Comparison of ENCODE assay signal across 13 mouse cellular contexts in the genomic region with DNA sequence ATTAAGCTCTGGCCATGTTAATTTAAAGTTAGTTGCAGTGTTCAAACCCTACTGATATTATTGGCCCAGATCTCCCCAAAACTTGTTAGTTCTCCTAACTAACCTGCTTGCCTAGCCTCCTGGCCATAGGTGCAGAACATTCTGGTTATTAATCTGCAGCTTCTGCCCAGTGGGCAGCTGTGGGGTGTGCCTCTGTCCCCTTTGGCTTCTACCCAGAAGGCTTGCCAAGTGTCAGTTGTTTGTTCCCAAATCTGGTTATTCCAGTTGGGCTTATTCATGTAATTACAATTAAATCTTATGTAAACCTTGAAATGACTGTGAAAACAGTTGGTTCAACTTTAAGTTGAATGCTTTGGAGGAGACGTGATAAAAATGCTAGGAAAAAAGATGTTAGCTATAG. TPM values are rescaled to one million over a fixed set of nuclear protein-coding genes. Genes with fewer than 3 reads are reported as not detected.
DNase-seq lines count a peak whose midpoint lies in the region; ATAC-seq lines count a peak whose summit lies in the region.
"Had no signal": no experiment of that assay in that cellular context is flagged by ENCODE, and none has a peak within 500 bp of the region (broad histone marks: within the 10 kb centered on the region; RNA-seq: fewer than 3 reads in every experiment).

No protein-coding gene starts in this region.

- no peak overlapping the region for H3K4me3 ChIP-seq in lung, embryonic 16.5 days (ENCODE audit: low read length)
- no peak overlapping the region for H3K4me3 ChIP-seq in neural tube, embryonic 15.5 days (replicated peaks)
- H3K4me3 ChIP-seq: embryonic facial prominence, embryonic 10.5 days; intestine, embryonic 15.5 days had no signal

- no peaks in the 10 kb centered on the region for H3K9me3 ChIP-seq in lung, embryonic 16.5 days (ENCODE audit: control insufficient read depth, low read length)
- H3K9me3 ChIP-seq in neural tube, embryonic 15.5 days (replicated peaks), result no peaks in the 10 kb centered on the region
- H3K9me3 ChIP-seq: embryonic facial prominence, embryonic 10.5 days; intestine, embryonic 15.5 days had no signal

- 40% methylated on average over 1 of the region's 1 CpGs for WGBS in lung, embryonic 16.5 days
- 65% methylated on average over 1 of the region's 1 CpGs for WGBS in neural tube, embryonic 15.5 days

- H3K9ac ChIP-seq in lung, embryonic 16.5 days (ENCODE audit: low read length), result no peak overlapping the region
- H3K9ac ChIP-seq in neural tube, embryonic 15.5 days (replicated peaks), result no peak overlapping the region
- H3K9ac ChIP-seq: intestine, embryonic 15.5 days had no signal

- H3K27ac ChIP-seq in lung, embryonic 16.5 days (ENCODE audit: low read length), result no peak overlapping the region
- H3K27ac ChIP-seq in neural tube, embryonic 15.5 days (replicated peaks), result no peak overlapping the region
- H3K27ac ChIP-seq: embryonic facial prominence, embryonic 10.5 days; intestine, embryonic 15.5 days had no signal

- peak; percentile 37 for DNase-seq in gastrocnemius, adult 18-20 months (ENCODE audit: low spot score)
- DNase-seq in gastrocnemius, postnatal 10 days, result no peak
- peak; percentile 19 to 57 for DNase-seq in urinary bladder, adult 18-20 months (ENCODE audit: low spot score in 2 of 2)
- no peak for DNase-seq in urinary bladder, adult 2 months (ENCODE audit: low spot score)
- DNase-seq in urinary bladder, postnatal 36 days (ENCODE audit: low spot score in 2 of 2), result peak; percentile 35 to 63
- no peak for DNase-seq in heart, postnatal 25 days (ENCODE audit: low spot score)
- DNase-seq: B cell, adult 2 months; cerebellum, adult 11-12 months; thymus, adult 2 months had no signal

- 0 out of 2 replicates have a peak overlapping the region, but pooled peaks have one; percentile 7 for H3K4me2 ChIP-seq in lung, embryonic 16.5 days (ENCODE audit: low read depth, low read length)
- H3K4me2 ChIP-seq in neural tube, embryonic 15.5 days, result no peak overlapping the region
- H3K4me2 ChIP-seq: intestine, embryonic 15.5 days had no signal

- H3K27me3 ChIP-seq in lung, embryonic 16.5 days (ENCODE audit: control insufficient read depth, insufficient read depth, low read depth, low read length), result no peaks in the 10 kb centered on the region
- no peaks in the 10 kb centered on the region for H3K27me3 ChIP-seq in neural tube, embryonic 15.5 days (replicated peaks)
- H3K27me3 ChIP-seq: intestine, embryonic 15.5 days had no signal

- intact Hi-C loops in heart, postnatal 25 days (cut with DNase I), result no loop called here

- ATAC-seq in lung, embryonic 16.5 days (ENCODE audit: low read depth), result no peak
- no peak for ATAC-seq in neural tube, embryonic 15.5 days (ENCODE audit: low FRiP score)
- ATAC-seq: intestine, embryonic 15.5 days had no signal

- peaks cover 23% of the 10 kb centered on the region for H3K4me1 ChIP-seq in lung, embryonic 16.5 days (replicated peaks; ENCODE audit: control insufficient read depth, insufficient read depth, low read length)
- peaks cover 32% of the 10 kb centered on the region for H3K4me1 ChIP-seq in neural tube, embryonic 15.5 days

- no peaks in the 10 kb centered on the region for H3K36me3 ChIP-seq in lung, embryonic 16.5 days (ENCODE audit: control insufficient read depth, insufficient read depth, low read length)
- H3K36me3 ChIP-seq in neural tube, embryonic 15.5 days, result no peaks in the 10 kb centered on the region
- H3K36me3 ChIP-seq: intestine, embryonic 15.5 days had no signal

RNA-seq across cellular contexts. Expression of a gene that starts 8.0 kb away (rescaled TPM):
- total RNA-seq in gastrocnemius, adult 18-20 months (2021), result 10 to 100 TPM; 17.4 to 20.0 TPM
- 10 to 100 TPM; 51.7 to 61.3 TPM for total RNA-seq in gastrocnemius, postnatal 10 days (2021)
- polyA plus RNA-seq in urinary bladder, adult 2 months (2012; rRNA removed), result 15.2 and 17.8 TPM in 2 replicates
- 25.4 and 27.0 TPM in 2 replicates for polyA plus RNA-seq in lung, embryonic 16.5 days (2015; fragmentation: Nextera tagmentation; extraction: Ambion mirVana)
- total RNA-seq in heart, postnatal 25 days (2021), result 10 to 100 TPM; 32.5 to 33.2 TPM
- 31.1 and 31.7 TPM in 2 replicates for polyA plus RNA-seq in neural tube, embryonic 15.5 days (2015; fragmentation: Nextera tagmentation; extraction: Ambion mirVana)

Comparison
In these comparisons a context has a peak if more than half of its experiments do, and no peak if none do; other contexts are left out.
1. DNase-seq: peak in gastrocnemius, adult 18-20 months (single experiment), urinary bladder, adult 18-20 months (2 of 2) and urinary bladder, postnatal 36 days (2 of 2); none in gastrocnemius, postnatal 10 days (single experiment), urinary bladder, adult 2 months (single experiment) and heart, postnatal 25 days (single experiment).